Mouse (Mus musculus): ENCODE data around the gene Gm20388.

Gm20388 gene

DNA sequence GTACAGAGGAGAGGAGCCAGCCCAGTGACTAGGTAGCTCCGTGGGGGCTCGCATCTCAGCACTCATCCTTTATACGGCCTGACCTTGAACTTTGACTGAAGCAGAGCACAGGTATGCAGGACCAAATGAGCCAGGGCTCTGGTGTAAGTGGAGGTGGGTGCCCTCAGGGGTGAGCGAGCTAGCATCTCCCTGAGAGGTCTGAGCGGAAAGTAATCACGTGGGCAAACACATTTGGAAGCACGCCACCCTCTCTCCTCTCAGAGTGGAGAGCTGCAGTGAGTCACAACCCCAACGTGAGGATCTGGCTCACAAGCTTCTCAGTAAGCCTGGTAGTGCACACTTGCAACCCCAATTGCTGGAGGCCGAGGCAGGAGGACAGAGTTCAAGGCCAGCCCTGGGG, 2731.4 kb downstream of the Gm20388 start:
- no peak for DNase-seq (ENCODE audit: low read depth, low spot score)

GRCm38 (mm10) chr8:122644175-122644954, 2733.7 kb downstream of the Gm20388 start:
- DNase-seq (ENCODE audit: low read depth, low spot score) = no peak

GRCm38 (mm10) chr8:122646337-122646736, 2735.7 kb downstream of the Gm20388 start:
- DNase-seq (ENCODE audit: low read depth, low spot score) = no peak

GRCm38 (mm10) chr8:122648192-122648970, 2737.7 kb downstream of the Gm20388 start:
- DNase-seq (ENCODE audit: low read depth, low spot score) = no peak

DNA sequence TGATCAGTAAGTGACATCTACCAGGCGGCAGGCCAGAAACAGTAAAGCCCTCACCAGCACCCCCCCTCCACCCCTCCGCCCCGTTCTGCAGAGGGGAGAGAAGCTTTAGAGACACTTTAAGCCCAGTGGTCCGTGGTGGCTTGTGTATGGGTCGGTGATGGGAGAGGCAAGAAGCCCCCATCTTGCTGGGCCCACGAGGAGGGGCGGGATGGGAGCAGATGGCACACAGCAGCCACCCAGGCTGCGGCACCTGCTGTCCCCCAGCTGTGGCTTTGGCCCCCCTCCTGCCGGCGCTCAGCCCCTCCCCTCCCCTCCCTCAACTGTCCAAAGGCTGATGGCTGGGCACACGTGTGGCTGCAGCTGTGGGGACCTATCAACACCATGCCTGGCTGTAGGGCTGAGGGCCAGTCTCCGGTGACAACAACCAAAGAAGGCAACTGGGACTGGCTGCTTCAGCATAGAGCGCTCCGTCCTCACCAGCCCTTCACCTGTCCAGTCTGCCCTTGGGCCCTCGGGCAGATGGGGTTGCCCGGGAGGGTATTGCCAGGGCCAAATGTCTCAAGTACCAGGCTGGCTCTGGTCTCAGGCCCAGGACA, 2740.8 kb downstream of the Gm20388 start:
- DNase-seq (ENCODE audit: low read depth, low spot score) = no peak

GRCm38 (mm10) chr8:122652643-122653042, 2742.0 kb downstream of the Gm20388 start:
- no peak for DNase-seq (ENCODE audit: low read depth, low spot score)

DNA sequence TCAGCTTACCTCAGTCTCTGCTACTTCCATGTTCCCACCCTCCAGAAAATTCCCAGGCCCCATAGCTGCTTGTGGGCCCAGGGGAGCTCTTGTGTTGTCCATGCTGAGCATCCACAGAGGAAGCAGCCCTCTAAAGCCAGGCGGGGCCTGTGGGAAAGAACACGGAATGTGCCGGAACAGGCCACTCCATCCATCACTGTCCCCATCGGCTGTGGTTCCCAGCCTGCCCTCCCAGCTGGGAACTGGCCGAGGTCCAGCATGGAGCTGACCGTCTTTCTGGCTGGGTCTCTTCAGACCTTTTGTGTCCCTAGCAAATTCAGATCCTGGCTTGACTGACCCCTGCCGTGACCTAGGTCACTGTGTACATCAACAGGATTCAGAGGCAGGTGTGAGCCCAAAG, 2744.1 kb downstream of the Gm20388 start:
- DNase-seq (ENCODE audit: low read depth, low spot score) = no peak

DNA sequence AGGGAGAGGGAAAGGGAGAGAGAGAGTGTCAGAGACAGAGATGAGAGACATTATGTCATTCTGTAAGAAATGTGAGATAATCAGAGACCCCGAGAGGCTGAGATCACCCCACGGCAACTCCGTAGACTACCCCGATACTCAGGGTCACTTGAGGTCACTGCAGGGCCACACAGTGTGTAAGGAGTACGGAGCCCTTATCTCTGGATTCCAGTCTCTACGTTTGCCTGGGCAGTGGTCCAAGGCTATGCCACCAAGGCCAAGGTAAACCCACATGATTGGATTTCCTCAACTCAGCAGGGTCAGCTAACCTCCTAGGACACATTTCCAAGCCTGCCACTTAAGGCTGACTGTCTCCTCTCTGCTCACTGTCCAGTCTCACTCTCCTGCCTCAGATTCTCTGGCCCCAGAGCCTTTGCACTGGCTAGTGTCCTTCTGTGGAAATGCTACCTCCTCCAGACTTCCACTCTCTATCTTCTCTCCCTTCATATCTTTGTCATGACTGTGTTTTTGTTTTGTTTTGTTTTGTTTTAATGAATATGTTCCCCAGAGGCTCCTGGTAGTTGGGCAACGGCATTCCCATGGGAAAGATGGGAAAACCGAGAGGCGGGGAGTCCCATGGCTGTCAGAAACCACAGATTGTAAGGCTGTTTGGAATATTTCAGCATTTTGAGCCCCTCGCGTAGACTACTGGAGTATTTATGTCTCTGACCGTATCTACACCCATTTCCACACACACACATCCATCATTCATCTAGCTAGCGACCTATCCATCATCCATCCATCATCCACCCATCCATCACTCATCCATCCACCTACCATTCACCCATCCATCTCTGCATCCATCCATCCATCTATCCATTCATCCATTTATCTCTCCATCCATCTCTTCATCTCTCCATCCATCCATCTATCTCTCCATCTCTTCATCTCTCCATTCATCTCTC, 2745.7 kb downstream of the Gm20388 start:
- no peak for DNase-seq (ENCODE audit: low read depth, low spot score)

GRCm38 (mm10) chr8:122658149-122658806, 2747.6 kb downstream of the Gm20388 start:
- DNase-seq (ENCODE audit: low read depth, low spot score) = no peak

- no peak for DNase-seq (ENCODE audit: low read depth, low spot score)
These were observed 2748.1 kb downstream of the Gm20388 start for GRCm38 (mm10) chr8:122658807-122659160.

GRCm38 (mm10) chr8:122660022-122660421, 2749.4 kb downstream of the Gm20388 start:
- DNase-seq (ENCODE audit: low read depth, low spot score) = peak; percentile 49

DNA sequence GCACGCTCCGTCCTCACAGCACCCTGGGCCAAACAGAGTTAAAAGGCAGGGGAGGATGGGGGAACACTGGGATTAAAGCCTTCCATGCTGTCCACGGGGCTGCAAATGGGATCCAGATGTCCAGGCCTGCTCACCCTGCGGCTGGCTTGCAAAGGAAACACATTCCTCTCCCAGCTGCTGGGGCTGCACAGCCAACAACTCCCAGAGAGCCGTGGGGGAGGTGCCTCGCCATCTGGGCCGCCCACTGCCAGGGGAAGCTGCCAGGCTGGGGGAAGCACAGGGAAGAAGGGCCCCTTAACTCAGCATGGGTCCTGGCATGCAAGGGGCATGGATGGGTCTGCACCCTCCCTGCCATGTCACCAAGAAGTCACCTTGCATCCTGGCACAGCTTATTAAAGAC, 2750.5 kb downstream of the Gm20388 start:
- DNase-seq (ENCODE audit: low read depth, low spot score) = no peak

DNA sequence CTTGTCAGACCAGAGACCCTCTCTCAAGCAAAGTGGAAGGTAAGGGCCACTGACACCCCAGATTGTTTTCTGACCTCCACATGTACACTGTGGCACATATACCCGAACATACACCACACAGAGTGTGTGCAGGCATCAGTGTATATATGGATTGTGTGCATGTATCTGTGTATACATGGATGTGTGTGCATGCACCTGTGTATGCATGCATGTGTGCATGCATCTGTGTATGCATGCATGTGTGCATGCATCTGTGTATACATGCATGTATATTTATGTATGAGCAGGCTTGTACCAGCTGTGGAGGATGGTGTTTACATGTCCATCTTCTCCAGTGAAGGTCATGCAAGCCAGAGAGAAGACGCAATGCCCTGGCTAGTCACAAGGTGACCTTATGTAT, 2751.3 kb downstream of the Gm20388 start:
- no peak for DNase-seq (ENCODE audit: low read depth, low spot score)

- DNase-seq (ENCODE audit: low read depth, low spot score) = no peak
These were observed 2752.5 kb downstream of the Gm20388 start for GRCm38 (mm10) chr8:122663106-122663505.

- no peak for DNase-seq (ENCODE audit: low read depth, low spot score)
These were observed 2753.0 kb downstream of the Gm20388 start for GRCm38 (mm10) chr8:122663670-122664069.

- no peak for DNase-seq (ENCODE audit: low read depth, low spot score)
These were observed 2754.6 kb downstream of the Gm20388 start for GRCm38 (mm10) chr8:122665221-122665620.

DNA sequence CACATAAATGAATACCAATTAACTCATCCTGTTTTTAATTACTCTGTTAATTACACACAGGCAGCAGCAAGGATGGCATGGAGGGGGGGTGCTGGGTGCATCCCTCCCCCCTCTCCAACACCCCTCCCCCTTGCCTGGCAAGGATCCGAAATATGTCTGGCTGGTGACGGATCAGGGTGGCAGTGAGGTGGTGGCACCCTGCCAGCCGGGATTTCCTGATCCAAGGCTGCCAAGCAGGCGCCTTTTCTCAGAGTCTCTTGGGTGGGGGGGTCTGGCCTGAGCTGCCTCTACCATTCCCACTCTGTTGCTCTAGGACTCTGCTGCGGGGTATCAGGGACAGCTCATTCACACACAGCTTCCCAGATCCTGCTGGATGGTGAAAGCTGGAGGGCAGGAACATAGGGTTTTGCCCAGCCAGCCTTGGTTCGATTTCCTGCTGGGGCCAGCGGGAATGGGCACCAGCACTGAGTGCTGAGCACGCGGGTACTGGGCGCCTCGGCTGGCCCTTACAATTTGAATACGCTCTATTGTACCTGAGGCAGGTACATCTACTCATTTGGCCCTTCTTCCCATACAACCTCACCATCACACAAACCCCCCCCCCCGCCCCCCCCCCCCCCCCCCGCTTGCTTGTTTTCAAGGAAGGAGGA, 2755.2 kb downstream of the Gm20388 start:
- DNase-seq (ENCODE audit: low read depth, low spot score) = no peak

DNA sequence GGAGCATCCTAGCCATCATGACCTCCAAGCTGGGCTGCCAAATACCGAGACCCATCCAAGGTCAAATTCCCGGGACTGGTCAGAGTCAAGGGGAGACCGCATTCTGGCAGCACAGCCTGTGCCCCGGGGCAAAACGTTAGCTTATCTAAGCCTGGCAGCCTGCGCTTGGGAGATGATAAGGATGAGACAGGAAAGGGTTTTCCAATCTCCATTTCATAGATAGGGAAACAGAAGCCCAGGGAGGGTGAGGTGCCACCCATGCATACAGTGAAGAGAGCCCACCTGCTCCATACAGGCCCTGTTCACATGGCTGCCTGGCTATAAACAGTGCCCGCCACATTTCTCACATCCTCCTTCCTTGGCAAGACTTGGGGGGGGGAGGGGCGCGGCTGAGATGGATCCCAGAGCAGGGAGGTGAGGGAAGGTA, 2755.7 kb downstream of the Gm20388 start:
- DNase-seq (ENCODE audit: low read depth, low spot score) = peak; percentile 62

- DNase-seq (ENCODE audit: low read depth, low spot score) = no peak
These were observed 2756.2 kb downstream of the Gm20388 start for GRCm38 (mm10) chr8:122666827-122667226.

GRCm38 (mm10) chr8:122667854-122668253, 2757.2 kb downstream of the Gm20388 start:
- DNase-seq (ENCODE audit: low read depth, low spot score) = no peak

Measured in c-Kit-negative CD71-positive TER-119-positive erythroid progenitor cells, embryonic 14.5 days (primary cell).